Mouse (Mus musculus) adrenal gland, postnatal 25 days (tissue): Measurements from ENCODE around the gene Pard3. TPM values are rescaled to one million over a fixed set of nuclear protein-coding genes. Genes with fewer than 3 reads are reported as not detected.

Source experiments
- DNase-seq: peaks from one replicate; pipeline ENCODE4 v3.0.0; 2021; ENCODE audit warnings: mixed read lengths
- total RNA-seq: library from RNA; stranded (reverse); gene quantifications from 2 replicates; pipeline ENCODE4 v1.2.3, GENCODE M21; 2021

Pard3 gene
- total RNA-seq, 1 experiment from 2014 or later = 48.5 TPM

DNA sequence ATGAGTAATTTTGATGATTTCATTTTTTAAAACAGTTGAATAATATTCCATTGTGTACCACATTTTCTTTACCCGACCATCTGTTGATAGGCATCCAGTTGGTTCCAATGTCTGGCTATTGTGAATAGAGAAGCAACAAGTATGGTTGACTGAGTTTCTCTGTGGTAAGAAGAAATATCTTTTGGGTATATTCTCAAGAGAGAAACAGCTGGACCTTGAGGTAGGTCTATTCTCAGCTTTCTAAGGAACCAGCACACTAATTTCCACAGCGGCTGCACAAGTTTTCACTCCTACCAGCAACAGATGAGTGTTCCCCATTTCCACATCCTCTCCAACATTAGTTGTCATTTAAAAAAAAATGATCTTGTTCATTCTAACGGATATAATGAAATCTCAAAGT, 558.4 kb downstream of the Pard3 start:
- no peak for DNase-seq

DNA sequence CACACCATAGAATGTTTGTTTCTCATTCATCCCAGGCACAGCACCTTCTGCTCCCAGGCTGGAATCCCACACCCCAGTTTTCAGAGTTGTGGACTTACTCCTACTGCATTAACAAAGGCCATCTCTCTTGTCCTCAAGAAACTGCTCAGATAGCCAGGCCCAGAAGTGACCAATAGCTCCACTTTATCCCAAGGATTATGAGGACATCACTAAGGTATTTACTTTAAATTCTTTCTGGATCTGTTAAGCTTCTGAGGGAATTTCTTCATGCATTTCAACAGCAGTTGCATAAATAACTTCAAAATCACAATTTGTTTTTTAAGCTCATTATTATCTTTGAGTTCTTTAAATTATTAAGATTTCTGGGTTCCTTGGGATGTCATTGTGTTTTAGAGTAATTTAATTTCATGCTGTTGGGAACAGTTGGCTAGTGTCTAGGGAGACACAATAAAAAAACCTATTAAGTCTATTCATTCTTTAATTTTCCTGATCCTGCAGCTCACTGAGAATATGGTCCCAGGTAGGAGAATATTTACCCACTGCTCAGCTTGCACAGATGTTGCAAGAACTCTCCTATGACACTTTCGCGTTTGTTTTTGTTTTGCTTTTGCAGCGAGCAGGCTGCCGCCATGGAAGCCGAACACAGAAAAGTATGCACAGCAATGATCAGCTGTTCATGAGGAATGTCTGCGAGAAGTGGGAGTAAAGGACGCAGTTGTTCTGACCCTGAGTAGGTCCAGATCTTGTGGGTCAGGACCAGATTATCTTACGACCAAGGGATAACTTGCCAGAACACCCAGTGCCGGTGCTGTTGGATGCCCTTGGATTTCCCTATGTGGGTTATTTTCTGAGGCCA, 574.8 kb downstream of the Pard3 start:
- DNase-seq = no peak

DNA sequence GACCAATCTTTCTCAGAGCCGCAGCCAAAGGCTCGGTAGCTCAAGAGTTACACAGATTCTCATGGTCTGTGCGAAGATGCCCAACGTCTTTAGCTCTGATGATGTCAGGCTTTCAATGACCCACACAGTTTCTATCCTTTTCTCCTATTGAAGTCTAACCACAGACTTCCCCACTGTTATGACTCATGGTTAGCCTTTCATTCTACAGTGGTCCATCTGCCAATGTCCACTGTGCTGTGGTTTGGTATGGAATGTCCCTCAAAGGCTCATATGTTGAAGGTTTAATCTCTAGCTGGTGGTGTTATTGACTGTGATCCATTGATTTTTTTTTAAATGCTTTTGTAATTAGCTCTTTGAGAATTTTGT, 575.4 kb downstream of the Pard3 start:
- no peak for DNase-seq

GRCm38 (mm10) chr8:127655559-127655958, 591.9 kb downstream of the Pard3 start:
- DNase-seq = no peak

Other genes with a start within 250 kb of the Pard3 start
- gene Tomm20, start 118.0 kb upstream of the Pard3 start, total RNA-seq = 162 and 189 TPM in 2 replicates
- 13.0 and 15.4 TPM in 2 replicates for gene Rbm34, start 92.8 kb upstream of the Pard3 start, total RNA-seq